Mouse (Mus musculus) neural tube, embryonic 15.5 days (tissue): ENCODE results near the gene Iqch. TPM values are rescaled to one million over a fixed set of nuclear protein-coding genes. Genes with fewer than 3 reads are reported as not detected.

ENCODE experiments used
- ATAC-seq: fragments of 200-750 bp; cut with Nextera tagmentation; 2 replicates; pipeline ENCODE4 v1.8.0; 2017; ENCODE audit warnings: mild to moderate bottlenecking, moderate TSS enrichment, moderate library complexity; ENCODE audit not compliant: low FRiP score
- H3K27ac ChIP-seq: fragments of 300-500 bp; sonication (generic); replicated peaks from 2 replicates; pipeline ENCODE4 v1.5.1; 2015; ENCODE audit warnings: mild to moderate bottlenecking, inconsistent platforms
- H3K27me3 ChIP-seq: fragments of 300-500 bp; sonication (generic); replicated peaks from 2 replicates; pipeline ENCODE4 v1.6.1; 2015; ENCODE audit warnings: inconsistent platforms
- H3K36me3 ChIP-seq: fragments of 300-500 bp; sonication (generic); 2 replicates; pipeline ENCODE4 v1.6.1; 2015; ENCODE audit warnings: inconsistent platforms
- H3K4me1 ChIP-seq: fragments of 300-500 bp; sonication (generic); 2 replicates; pipeline ENCODE4 v1.6.1; 2015; ENCODE audit warnings: inconsistent platforms
- H3K4me2 ChIP-seq: fragments of 300-500 bp; sonication (generic); 2 replicates; pipeline ENCODE4 v1.6.1; 2015; ENCODE audit warnings: inconsistent platforms, mild to moderate bottlenecking, moderate library complexity
- H3K4me3 ChIP-seq: fragments of 300-500 bp; sonication (generic); replicated peaks from 2 replicates; pipeline ENCODE4 v1.5.1; 2015; ENCODE audit warnings: mild to moderate bottlenecking, inconsistent platforms
- H3K9ac ChIP-seq: fragments of 300-500 bp; sonication (generic); replicated peaks from 2 replicates; pipeline ENCODE4 v1.6.1; 2015; ENCODE audit warnings: mild to moderate bottlenecking, inconsistent platforms
- H3K9me3 ChIP-seq: fragments of 300-500 bp; sonication (generic); replicated peaks from 2 replicates; pipeline ENCODE4 v1.6.1; 2016; ENCODE audit warnings: inconsistent platforms
- WGBS: fragments of 180-500 bp; shearing (Covaris S2); methylation state at CpG from one replicate; pipeline ENCODE4 v1.1.7; 2015; ENCODE audit warnings: mixed read lengths; 5-methylcytosine and 5-hydroxymethylcytosine counted together
- polyA plus RNA-seq: library from polyadenylated mRNA; unstranded; fragments of >200 nt; fragmentation: Nextera tagmentation; extraction: Ambion mirVana; gene quantifications from 2 replicates; pipeline ENCODE4 v1.2.1, GENCODE M21; 2015

Iqch gene
- polyA plus RNA-seq, 1 experiment from 2014 or later = 0.12 TPM

GRCm38 (mm10) chr9:63523251-63523936 is 78.9 kb downstream of the Iqch start:
- H3K27me3 ChIP-seq = peaks cover 5% of the 10 kb centered on the region; the same call in 1 of the 2 replicates
- no peaks in the 10 kb centered on the region for H3K36me3 ChIP-seq
- no peak overlapping the region for H3K9ac ChIP-seq
- no peaks in the 10 kb centered on the region for H3K9me3 ChIP-seq
- H3K4me3 ChIP-seq = no peak overlapping the region
- peaks cover 24% of the 10 kb centered on the region for H3K4me1 ChIP-seq
- no peak overlapping the region for H3K27ac ChIP-seq
- WGBS = 31% methylated on average over 14 of the region's 14 CpGs
- peak; percentile 61; the same call in 1 of the 2 replicates for ATAC-seq
- H3K4me2 ChIP-seq = peak overlapping the region; percentile 19; the same call in 1 of the 2 replicates

DNA sequence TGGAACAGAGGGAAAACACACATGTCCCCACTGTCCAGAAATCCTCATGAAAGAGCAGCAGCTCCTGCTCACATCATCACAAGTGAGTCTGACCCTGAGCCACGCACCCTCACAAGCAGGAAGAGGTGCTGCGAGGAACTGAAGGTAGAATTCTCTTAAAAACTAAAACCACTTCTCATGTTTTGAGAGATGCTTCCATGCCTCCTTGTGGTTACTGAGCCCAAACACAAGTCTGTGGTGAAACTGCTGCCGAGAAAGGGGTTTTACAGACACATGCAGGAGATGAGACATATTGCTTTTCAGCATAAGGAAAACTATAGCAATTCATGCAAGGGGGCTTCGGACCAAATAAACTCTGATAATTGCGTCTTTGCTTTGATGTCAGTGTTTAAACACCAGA is 89.4 kb downstream of the Iqch start:
- no peaks in the 10 kb centered on the region for H3K4me1 ChIP-seq
- H3K4me3 ChIP-seq = no peak overlapping the region
- no peaks in the 10 kb centered on the region for H3K9me3 ChIP-seq
- no peak for ATAC-seq
- peaks cover 2% of the 10 kb centered on the region; the same call in 1 of the 2 replicates for H3K27me3 ChIP-seq
- no peak overlapping the region for H3K4me2 ChIP-seq
- 67% methylated on average over 5 of the region's 5 CpGs for WGBS
- H3K36me3 ChIP-seq = no peaks in the 10 kb centered on the region
- no peak overlapping the region for H3K27ac ChIP-seq
- H3K9ac ChIP-seq = no peak overlapping the region

- no peak for ATAC-seq
- no peaks in the 10 kb centered on the region for H3K36me3 ChIP-seq
- H3K4me3 ChIP-seq = no peak overlapping the region
- no peak overlapping the region for H3K27ac ChIP-seq
- no peak overlapping the region for H3K4me2 ChIP-seq
- H3K4me1 ChIP-seq = no peaks in the 10 kb centered on the region
- no peaks in the 10 kb centered on the region for H3K9me3 ChIP-seq
- peaks cover 2% of the 10 kb centered on the region; the same call in 1 of the 2 replicates for H3K27me3 ChIP-seq
- H3K9ac ChIP-seq = no peak overlapping the region
- WGBS = 63% methylated on average over 4 of the region's 4 CpGs
Observed at GRCm38 (mm10) chr9:63511034-63511433, 91.3 kb downstream of the Iqch start.

DNA sequence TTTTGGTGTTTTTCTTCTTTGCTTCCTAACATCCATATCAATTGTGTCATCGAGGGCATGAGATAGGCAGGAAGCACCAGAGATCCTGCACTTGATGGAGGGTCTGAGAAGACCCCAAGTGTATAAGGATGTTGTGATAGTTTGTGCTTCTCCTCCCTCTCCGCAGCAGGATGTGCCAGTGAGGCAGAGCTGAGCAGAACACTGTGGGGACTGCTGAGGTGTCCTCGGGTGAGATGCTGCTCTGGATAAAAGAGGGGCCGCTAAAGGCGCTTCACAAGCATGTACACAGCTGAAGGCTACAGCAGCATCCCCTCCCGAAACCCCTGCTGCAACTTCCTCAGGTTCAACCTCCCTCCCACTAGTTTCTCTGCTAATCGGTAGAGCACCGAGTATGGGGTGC is 95.2 kb downstream of the Iqch start:
- H3K4me2 ChIP-seq = no peak overlapping the region
- no peaks in the 10 kb centered on the region for H3K9me3 ChIP-seq
- no peak for ATAC-seq
- no peak overlapping the region for H3K4me3 ChIP-seq
- no peak overlapping the region for H3K27ac ChIP-seq
- no peaks in the 10 kb centered on the region for H3K4me1 ChIP-seq
- WGBS = 81% methylated on average over 8 of the region's 8 CpGs
- H3K9ac ChIP-seq = no peak overlapping the region
- H3K27me3 ChIP-seq = peaks cover 2% of the 10 kb centered on the region; the same call in 1 of the 2 replicates
- H3K36me3 ChIP-seq = no peaks in the 10 kb centered on the region

DNA sequence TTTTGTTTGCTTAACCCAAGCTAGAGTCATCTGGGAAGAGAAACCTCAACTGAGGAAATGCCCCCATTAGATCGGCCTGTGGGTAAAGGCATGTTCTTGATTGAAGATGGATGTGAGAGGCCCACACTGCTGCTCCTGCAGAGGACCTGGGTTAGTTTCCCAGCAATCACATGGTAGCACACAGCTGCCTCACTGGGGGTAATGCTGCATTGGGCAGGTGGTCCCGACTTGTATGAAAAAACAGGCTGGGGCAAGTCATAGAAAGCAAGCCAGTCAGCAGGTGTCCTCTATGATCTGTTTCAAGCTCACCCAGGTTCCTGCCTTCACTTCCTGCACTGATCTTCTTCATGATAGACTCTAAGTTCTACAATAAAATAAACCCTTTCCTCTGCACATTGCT is 98.4 kb downstream of the Iqch start:
- Histone ChIP-seq H3K9ac (no peak overlapping the region), H3K9me3 (no peaks in the 10 kb centered on the region), H3K4me3 (no peak overlapping the region), H3K4me1 (no peaks in the 10 kb centered on the region), H3K4me2 (no peak overlapping the region), H3K27ac (no peak overlapping the region), H3K36me3 (no peaks in the 10 kb centered on the region), H3K27me3 (no peaks in the 10 kb centered on the region)
- 72% methylated on average over 2 of the region's 2 CpGs for WGBS
- ATAC-seq = no peak

DNA sequence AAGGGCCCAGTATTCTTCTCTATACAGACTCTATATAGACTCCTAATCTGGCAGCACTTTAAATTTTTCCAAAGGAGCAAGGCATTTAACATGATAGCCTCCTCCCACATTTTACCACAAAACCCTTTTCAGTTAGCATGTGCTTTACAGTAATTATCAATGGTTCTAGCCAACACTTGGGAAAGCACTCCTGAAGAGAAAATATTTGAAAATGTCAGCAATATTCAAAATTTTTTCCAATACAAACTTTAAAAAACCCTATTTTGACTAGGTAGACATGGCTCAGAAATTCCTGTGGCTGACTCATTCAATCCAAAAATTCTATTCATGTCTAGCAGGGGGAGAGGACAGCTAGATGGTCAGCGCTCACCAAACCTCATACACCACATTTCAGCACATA is 100.8 kb downstream of the Iqch start:
- 95% methylated on average over 1 of the region's 1 CpGs for WGBS
- no peak for ATAC-seq
- no peak overlapping the region for H3K4me2 ChIP-seq
- no peaks in the 10 kb centered on the region for H3K4me1 ChIP-seq
- no peaks in the 10 kb centered on the region for H3K36me3 ChIP-seq
- H3K27ac ChIP-seq = no peak overlapping the region
- peaks cover 4% of the 10 kb centered on the region; the same call in 1 of the 2 replicates for H3K27me3 ChIP-seq
- H3K9ac ChIP-seq = no peak overlapping the region
- H3K4me3 ChIP-seq = no peak overlapping the region
- no peaks in the 10 kb centered on the region for H3K9me3 ChIP-seq

GRCm38 (mm10) chr9:63499912-63500311 is 102.4 kb downstream of the Iqch start:
- no peak overlapping the region for H3K4me2 ChIP-seq
- peaks cover 9% of the 10 kb centered on the region; the same call in 1 of the 2 replicates for H3K27me3 ChIP-seq
- WGBS = 85% methylated on average over 8 of the region's 8 CpGs
- H3K9me3 ChIP-seq = no peaks in the 10 kb centered on the region
- H3K27ac ChIP-seq = no peak overlapping the region
- no peaks in the 10 kb centered on the region for H3K4me1 ChIP-seq
- H3K36me3 ChIP-seq = no peaks in the 10 kb centered on the region
- no peak overlapping the region for H3K4me3 ChIP-seq
- H3K9ac ChIP-seq = no peak overlapping the region
- ATAC-seq = no peak

- WGBS = 92% methylated on average over 2 of the region's 2 CpGs
Observed at GRCm38 (mm10) chr9:63495786-63496185, 106.5 kb downstream of the Iqch start.

GRCm38 (mm10) chr9:63493746-63494145 is 108.5 kb downstream of the Iqch start:
- H3K36me3 ChIP-seq = no peaks in the 10 kb centered on the region
- peaks cover 9% of the 10 kb centered on the region; the same call in 1 of the 2 replicates for H3K27me3 ChIP-seq
- no peaks in the 10 kb centered on the region for H3K9me3 ChIP-seq
- ATAC-seq = no peak
- peaks cover 24% of the 10 kb centered on the region for H3K4me1 ChIP-seq
- H3K4me2 ChIP-seq = no peak overlapping the region
- 91% methylated on average over 4 of the region's 4 CpGs for WGBS
- H3K27ac ChIP-seq = no peak overlapping the region
- H3K4me3 ChIP-seq = no peak overlapping the region
- H3K9ac ChIP-seq = no peak overlapping the region

More at GRCm38 (mm10) chr9:63495786-63496185, 106.5 kb downstream of the Iqch start:
- no peaks in the 10 kb centered on the region for H3K9me3 ChIP-seq
- H3K4me1 ChIP-seq = peaks cover 8% of the 10 kb centered on the region
- H3K4me3 ChIP-seq = no peak overlapping the region
- peaks cover 9% of the 10 kb centered on the region; the same call in 1 of the 2 replicates for H3K27me3 ChIP-seq
- ATAC-seq = no peak
- no peak overlapping the region for H3K4me2 ChIP-seq
- H3K36me3 ChIP-seq = no peaks in the 10 kb centered on the region
- H3K9ac ChIP-seq = no peak overlapping the region
- no peak overlapping the region for H3K27ac ChIP-seq

GRCm38 (mm10) chr9:63492291-63492690 is 110.0 kb downstream of the Iqch start:
- no peak for ATAC-seq
- peaks cover 25% of the 10 kb centered on the region for H3K4me1 ChIP-seq
- H3K36me3 ChIP-seq = no peaks in the 10 kb centered on the region
- H3K27me3 ChIP-seq = peaks cover 6% of the 10 kb centered on the region; the same call in 1 of the 2 replicates
- no peak overlapping the region for H3K4me2 ChIP-seq
- no peak overlapping the region for H3K27ac ChIP-seq
- no peak overlapping the region for H3K9ac ChIP-seq
- WGBS = 38% methylated on average over 9 of the region's 9 CpGs
- no peak overlapping the region for H3K4me3 ChIP-seq
- no peaks in the 10 kb centered on the region for H3K9me3 ChIP-seq

DNA sequence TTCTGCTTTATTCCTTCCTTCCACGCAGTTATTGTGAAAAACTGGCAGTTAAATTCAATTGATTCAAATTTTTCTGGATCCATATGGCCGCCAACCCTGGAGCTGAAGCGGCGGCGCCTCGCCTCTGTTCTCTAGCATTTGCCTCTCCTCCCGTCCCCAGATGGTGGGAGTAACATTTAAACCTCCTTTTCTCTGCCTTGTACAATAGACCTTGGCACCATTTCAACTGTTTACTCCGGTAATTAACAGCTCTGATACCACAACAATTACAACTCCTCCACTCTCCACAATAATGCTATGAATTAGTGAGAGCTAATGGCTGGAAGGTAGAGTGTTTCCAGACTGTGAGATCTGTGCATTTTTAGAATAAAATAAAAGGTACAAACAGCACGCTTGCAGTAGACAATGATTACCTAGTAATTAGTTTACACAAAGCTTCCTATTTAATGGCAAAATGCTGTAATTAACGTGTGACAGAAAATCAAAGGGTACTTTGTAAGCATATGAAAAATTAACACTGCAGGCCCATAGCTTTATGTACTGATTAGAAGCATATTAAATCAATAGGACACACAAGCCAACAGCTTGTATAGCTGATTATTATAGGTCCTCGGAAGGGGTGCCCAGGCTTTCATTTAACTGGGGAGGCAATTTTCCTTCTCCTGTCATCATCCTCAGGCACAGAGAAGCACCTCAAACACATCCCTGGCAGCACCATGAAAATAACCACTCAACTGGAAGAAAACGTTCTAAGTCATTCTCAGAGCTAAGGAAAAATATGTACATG is 111.6 kb downstream of the Iqch start:
- Histone ChIP-seq H3K36me3 (no peaks in the 10 kb centered on the region), H3K9me3 (no peaks in the 10 kb centered on the region), H3K27ac (peak overlapping the region; percentile 43), H3K4me3 (no peak overlapping the region), H3K4me1 (peaks cover 25% of the 10 kb centered on the region), H3K4me2 (peak overlapping the region; percentile 34), H3K9ac (no peak overlapping the region), H3K27me3 (0 out of 2 replicates have a peak, but pooled peaks cover 6% of the 10 kb centered on the region)
- 27% methylated on average over 12 of the region's 12 CpGs for WGBS
- no peak for ATAC-seq

DNA sequence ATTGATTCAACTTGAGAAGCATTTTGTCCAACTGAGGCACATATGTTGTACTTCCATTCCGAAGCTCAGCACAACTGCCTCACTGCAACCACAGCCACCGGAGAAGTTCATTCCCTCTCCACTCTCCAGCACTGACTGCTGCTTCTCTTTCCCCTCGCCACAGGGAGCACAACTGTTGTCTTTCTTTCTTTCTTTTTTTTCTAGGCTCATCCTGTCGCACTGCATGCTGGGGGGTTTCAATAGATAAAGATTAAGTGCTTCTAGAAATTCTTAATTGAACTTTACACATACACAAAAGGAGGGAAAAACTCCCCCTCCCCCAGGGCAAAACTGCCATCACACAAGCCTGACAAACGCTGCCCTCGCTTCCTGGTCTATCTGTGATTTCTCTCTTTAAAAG is 113.1 kb downstream of the Iqch start:
- WGBS = 33% methylated on average over 6 of the region's 6 CpGs
- no peak for ATAC-seq
- Histone ChIP-seq H3K9ac (no peak overlapping the region), H3K4me3 (no peak overlapping the region), H3K27ac (no peak overlapping the region), H3K4me1 (peaks cover 25% of the 10 kb centered on the region), H3K4me2 (no peak overlapping the region), H3K27me3 (0 out of 2 replicates have a peak, but pooled peaks cover 4% of the 10 kb centered on the region), H3K9me3 (no peaks in the 10 kb centered on the region), H3K36me3 (no peaks in the 10 kb centered on the region)
